Mouse (Mus musculus): ENCODE results near the gene Nat8f4. TPM values are rescaled to one million over a fixed set of nuclear protein-coding genes. Genes with fewer than 3 reads are reported as not detected.
"Not testable (repeated sequence)": the region's sequence is repeated elsewhere in the genome, so short reads cannot be mapped to it uniquely, and the experiment has no call there.

Nat8f4 gene
- polyA plus RNA-seq (2015; fragmentation: Nextera tagmentation; extraction: Ambion mirVana) = 6.1 and 7.1 TPM in 2 replicates

- peak within 1 kb of the TSS; percentile 46 for H3K4me2 ChIP-seq
- not testable (repeated sequence) for H3K27me3 ChIP-seq (replicated peaks); H3K4me1 ChIP-seq; H3K9me3 ChIP-seq; H3K27ac ChIP-seq; H3K9ac ChIP-seq; H3K36me3 ChIP-seq (replicated peaks)
- WGBS = 12% methylated on average over 20 of the region's 20 CpGs
- peak; percentile 84 for ATAC-seq (replicated peaks)
- H3K4me3 ChIP-seq = peak within 1 kb of the TSS; percentile 39
Measured at GRCm38 (mm10) chr6:85904642-85905061, at the start of gene Nat8f4. Nat8f4 (minus strand) TSS chr6:85904884.

GRCm38 (mm10) chr6:85948549-85948948, 43.9 kb upstream of the Nat8f4 start:
- no peaks in the 10 kb centered on the region for H3K27me3 ChIP-seq (replicated peaks)
- no peak for ATAC-seq (replicated peaks)
- WGBS = 90% methylated on average over 6 of the region's 6 CpGs
- no peak overlapping the region for H3K27ac ChIP-seq
- H3K36me3 ChIP-seq (replicated peaks) = peaks cover 62% of the 10 kb centered on the region
- no peak overlapping the region for H3K9ac ChIP-seq
- H3K4me1 ChIP-seq = no peaks in the 10 kb centered on the region
- no peaks in the 10 kb centered on the region for H3K9me3 ChIP-seq
- H3K4me3 ChIP-seq = no peak overlapping the region
- no peak overlapping the region for H3K4me2 ChIP-seq

- no peak for ATAC-seq (replicated peaks)
- Histone ChIP-seq H3K27me3 (replicated peaks) (no peaks in the 10 kb centered on the region), H3K4me1 (0 out of 2 replicates have a peak, but pooled peaks cover under 1% of the 10 kb centered on the region), H3K36me3 (replicated peaks) (peaks cover 24% of the 10 kb centered on the region), H3K4me3 (no peak overlapping the region), H3K27ac (no peak overlapping the region), H3K9me3 (no peaks in the 10 kb centered on the region), H3K9ac (no peak overlapping the region), H3K4me2 (no peak overlapping the region)
- WGBS = 98% methylated on average over 3 of the region's 3 CpGs
Measured at GRCm38 (mm10) chr6:85942469-85942868, 37.8 kb upstream of the Nat8f4 start.

GRCm38 (mm10) chr6:85938701-85939100, 34.0 kb upstream of the Nat8f4 start:
- H3K9me3 ChIP-seq = no peaks in the 10 kb centered on the region
- ATAC-seq (replicated peaks) = no peak
- no peak overlapping the region for H3K4me2 ChIP-seq
- H3K27ac ChIP-seq = no peak overlapping the region
- no peaks in the 10 kb centered on the region; the same call in 1 of the 2 replicates for H3K36me3 ChIP-seq (replicated peaks)
- WGBS = 84% methylated on average over 10 of the region's 10 CpGs
- H3K9ac ChIP-seq = no peak overlapping the region
- H3K27me3 ChIP-seq (replicated peaks) = no peaks in the 10 kb centered on the region
- H3K4me1 ChIP-seq = 0 out of 2 replicates have a peak, but pooled peaks cover 8% of the 10 kb centered on the region
- no peak overlapping the region for H3K4me3 ChIP-seq

GRCm38 (mm10) chr6:85936508-85937465, 32.1 kb upstream of the Nat8f4 start:
- Histone ChIP-seq H3K4me2 (peak overlapping the region; percentile 66), H3K9ac (peak overlapping the region; percentile 53), H3K27ac (peak overlapping the region; percentile 45; the same call in 1 of the 2 replicates), H3K4me3 (peak overlapping the region; percentile 52)
- not testable (repeated sequence) for H3K9me3 ChIP-seq; H3K27me3 ChIP-seq (replicated peaks); H3K36me3 ChIP-seq (replicated peaks); H3K4me1 ChIP-seq
- peak; percentile 96 for ATAC-seq (replicated peaks)
- 1% methylated on average over 50 of the region's 50 CpGs for WGBS

GRCm38 (mm10) chr6:85935646-85936045, 31.0 kb upstream of the Nat8f4 start:
- H3K4me1 ChIP-seq = 0 out of 2 replicates have a peak, but pooled peaks cover 8% of the 10 kb centered on the region
- 64% methylated on average over 3 of the region's 3 CpGs for WGBS
- ATAC-seq (replicated peaks) = no peak
- H3K36me3 ChIP-seq (replicated peaks) = peaks cover 7% of the 10 kb centered on the region; the same call in 1 of the 2 replicates
- H3K4me3 ChIP-seq = no peak overlapping the region
- no peak overlapping the region for H3K27ac ChIP-seq
- no peak overlapping the region for H3K9ac ChIP-seq
- no peaks in the 10 kb centered on the region for H3K27me3 ChIP-seq (replicated peaks)
- H3K4me2 ChIP-seq = no peak overlapping the region
- H3K9me3 ChIP-seq = no peaks in the 10 kb centered on the region

- Histone ChIP-seq H3K27me3 (replicated peaks) (no peaks in the 10 kb centered on the region), H3K36me3 (replicated peaks) (peaks cover 13% of the 10 kb centered on the region; the same call in 1 of the 2 replicates), H3K9ac (no peak overlapping the region), H3K4me3 (no peak overlapping the region), H3K4me1 (0 out of 2 replicates have a peak, but pooled peaks cover 8% of the 10 kb centered on the region), H3K4me2 (no peak overlapping the region), H3K27ac (no peak overlapping the region), H3K9me3 (no peaks in the 10 kb centered on the region)
- 84% methylated on average over 8 of the region's 8 CpGs for WGBS
- ATAC-seq (replicated peaks) = no peak
Measured at GRCm38 (mm10) chr6:85934047-85934446, 29.4 kb upstream of the Nat8f4 start.

GRCm38 (mm10) chr6:85929312-85929711, 24.6 kb upstream of the Nat8f4 start:
- no peaks in the 10 kb centered on the region for H3K27me3 ChIP-seq (replicated peaks)
- H3K36me3 ChIP-seq (replicated peaks) = peaks cover 50% of the 10 kb centered on the region
- H3K4me1 ChIP-seq = no peaks in the 10 kb centered on the region
- no peak overlapping the region for H3K9ac ChIP-seq
- H3K27ac ChIP-seq = no peak overlapping the region
- H3K4me3 ChIP-seq = no peak overlapping the region
- no peak overlapping the region for H3K4me2 ChIP-seq
- no peak for ATAC-seq (replicated peaks)
- no peaks in the 10 kb centered on the region for H3K9me3 ChIP-seq
- whole genome bisulfite sequencing = 92% methylated on average over 1 of the region's 1 CpGs

GRCm38 (mm10) chr6:85927476-85928464, 23.1 kb upstream of the Nat8f4 start:
- Histone ChIP-seq H3K4me2 (no peak overlapping the region), H3K27me3 (replicated peaks) (no peaks in the 10 kb centered on the region), H3K9ac (no peak overlapping the region), H3K36me3 (replicated peaks) (peaks cover 50% of the 10 kb centered on the region), H3K4me1 (no peaks in the 10 kb centered on the region), H3K4me3 (no peak overlapping the region), H3K9me3 (no peaks in the 10 kb centered on the region), H3K27ac (no peak overlapping the region)
- 89% methylated on average over 9 of the region's 9 CpGs for WGBS
- no peak for ATAC-seq (replicated peaks)

- 93% methylated on average over 1 of the region's 1 CpGs for WGBS
- Histone ChIP-seq H3K4me2 (no peak overlapping the region), H3K9ac (no peak overlapping the region), H3K4me3 (no peak overlapping the region), H3K4me1 (no peaks in the 10 kb centered on the region), H3K36me3 (replicated peaks) (peaks cover 52% of the 10 kb centered on the region), H3K27ac (no peak overlapping the region), H3K27me3 (replicated peaks) (no peaks in the 10 kb centered on the region), H3K9me3 (no peaks in the 10 kb centered on the region)
- ATAC-seq (replicated peaks) = no peak
Measured at GRCm38 (mm10) chr6:85926709-85927108, 22.0 kb upstream of the Nat8f4 start.

GRCm38 (mm10) chr6:85923643-85924042, 19.0 kb upstream of the Nat8f4 start:
- H3K9me3 ChIP-seq = no peaks in the 10 kb centered on the region
- WGBS = 90% methylated on average over 1 of the region's 1 CpGs
- H3K9ac ChIP-seq = no peak overlapping the region
- no peaks in the 10 kb centered on the region for H3K4me1 ChIP-seq
- no peak for ATAC-seq (replicated peaks)
- peaks cover 47% of the 10 kb centered on the region for H3K36me3 ChIP-seq (replicated peaks)
- no peaks in the 10 kb centered on the region for H3K27me3 ChIP-seq (replicated peaks)
- H3K27ac ChIP-seq = no peak overlapping the region
- H3K4me3 ChIP-seq = no peak overlapping the region
- no peak overlapping the region for H3K4me2 ChIP-seq

GRCm38 (mm10) chr6:85919401-85919800, 14.7 kb upstream of the Nat8f4 start:
- Histone ChIP-seq H3K27ac (no peak overlapping the region), H3K36me3 (replicated peaks) (peaks cover 11% of the 10 kb centered on the region; the same call in 1 of the 2 replicates), H3K4me2 (no peak overlapping the region), H3K4me3 (no peak overlapping the region), H3K9me3 (no peaks in the 10 kb centered on the region), H3K4me1 (peaks cover 14% of the 10 kb centered on the region), H3K27me3 (replicated peaks) (no peaks in the 10 kb centered on the region), H3K9ac (no peak overlapping the region)
- 94% methylated on average over 4 of the region's 4 CpGs for WGBS
- no peak for ATAC-seq (replicated peaks)

All from midbrain, embryonic 15.5 days (tissue).